Mouse (Mus musculus) spleen, postnatal 14 days (tissue): ENCODE data around the gene Cxcr5.

Source experiments
- DNase-seq, 2 experiments: peaks; one replicate each; pipeline ENCODE4 v3.0.0; 2021 to 2022; ENCODE audit warnings: low spot score in 2 of 2

Cxcr5 gene

DNA sequence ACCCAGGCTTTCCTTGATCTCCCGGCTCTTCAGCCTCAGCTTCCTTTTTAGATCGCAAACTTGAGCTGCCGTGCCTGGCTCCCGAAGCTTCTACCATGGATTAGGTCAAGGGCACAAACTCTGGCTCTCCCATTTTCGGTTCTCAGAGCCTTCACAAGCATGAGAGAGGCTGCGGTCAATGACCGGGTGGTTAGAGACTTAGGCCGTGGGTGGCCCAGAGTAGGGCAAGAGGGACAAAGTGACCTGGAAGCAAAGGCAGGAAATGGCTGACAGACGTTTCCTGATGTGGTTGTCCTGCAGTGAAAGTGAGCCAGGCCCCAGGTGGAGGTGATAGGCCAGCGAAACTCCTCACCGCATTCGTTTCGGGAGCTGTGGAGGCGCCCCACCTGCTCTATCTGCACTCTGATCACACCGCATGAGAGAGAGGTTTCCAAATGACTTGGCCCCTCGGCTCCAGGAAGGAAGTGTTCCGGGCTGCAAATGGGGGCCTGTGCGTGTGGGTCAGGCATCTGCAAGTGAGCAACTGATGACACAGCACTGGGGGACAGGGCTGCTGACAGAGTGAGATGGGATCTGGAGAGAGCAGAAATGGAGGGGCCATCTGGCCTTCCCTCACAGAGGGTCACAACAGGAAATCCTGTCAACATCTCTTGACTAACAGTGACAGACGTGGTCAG is 23.9 kb downstream of the Cxcr5 start:
- no peak for DNase-seq

DNA sequence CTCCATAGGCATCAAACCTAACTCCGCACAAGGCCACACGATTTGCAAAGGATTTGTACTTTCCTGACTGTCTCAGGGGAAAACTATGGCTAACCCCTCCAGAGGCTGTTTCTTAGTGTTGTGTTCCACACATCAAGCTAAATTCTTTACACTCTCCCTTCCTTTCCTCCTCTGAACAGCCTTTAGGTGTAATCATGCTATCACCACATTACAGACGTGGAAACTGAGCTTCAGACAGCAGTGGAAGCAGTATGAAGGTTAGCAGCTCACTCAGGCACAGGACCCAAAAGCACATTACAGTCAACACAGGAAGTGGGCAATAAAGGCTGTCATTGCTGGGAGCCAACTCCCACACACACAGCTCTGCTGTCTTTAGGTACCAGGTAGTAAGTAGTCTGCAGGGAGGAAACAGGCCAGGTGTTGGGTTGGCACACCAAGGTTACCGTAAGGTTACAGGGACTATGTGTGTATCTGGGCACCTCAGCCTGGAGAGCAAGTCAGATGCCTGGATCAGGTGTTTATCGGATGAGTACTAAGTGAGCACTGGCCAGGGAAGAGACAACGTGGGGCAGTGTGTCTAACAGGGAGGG is 28.6 kb downstream of the Cxcr5 start:
- no peak for DNase-seq

GRCm38 (mm10) chr9:44528340-44528739 is 33.3 kb downstream of the Cxcr5 start:
- no peak for DNase-seq

- peak in 1 of 2 experiments; percentile 51 for DNase-seq
Observed at GRCm38 (mm10) chr9:44526337-44527112, 35.2 kb downstream of the Cxcr5 start.

GRCm38 (mm10) chr9:44525589-44525988 is 36.1 kb downstream of the Cxcr5 start:
- DNase-seq = no peak

GRCm38 (mm10) chr9:44525001-44525400 is 36.7 kb downstream of the Cxcr5 start:
- no peak for DNase-seq

- no peak for DNase-seq
Observed at GRCm38 (mm10) chr9:44524235-44524826, 37.3 kb downstream of the Cxcr5 start.

DNA sequence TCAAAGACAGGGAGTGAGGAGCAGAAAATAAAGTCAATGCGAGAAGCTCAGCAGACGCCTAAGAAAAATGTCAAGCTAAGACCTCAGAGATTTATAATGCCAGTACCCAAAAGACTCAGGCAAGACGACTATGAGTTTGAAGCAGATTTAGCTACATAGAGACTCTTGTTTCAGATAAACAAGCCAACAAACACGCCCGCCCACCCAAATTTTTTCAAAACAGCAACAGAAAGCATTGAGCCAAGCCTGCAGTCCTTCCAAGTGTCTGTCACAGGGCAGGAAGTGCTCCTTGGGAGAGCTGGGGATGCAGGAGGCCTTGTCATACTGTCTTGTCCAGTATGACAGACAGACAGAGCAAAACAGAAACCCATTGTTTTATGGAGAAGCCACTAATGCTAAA is 38.0 kb downstream of the Cxcr5 start:
- no peak for DNase-seq

- no peak for DNase-seq
Observed at GRCm38 (mm10) chr9:44521927-44522326, 39.8 kb downstream of the Cxcr5 start.

GRCm38 (mm10) chr9:44518068-44518467 is 43.6 kb downstream of the Cxcr5 start:
- DNase-seq = no peak

- DNase-seq = no peak
Observed at GRCm38 (mm10) chr9:44517368-44517767, 44.3 kb downstream of the Cxcr5 start.

DNA sequence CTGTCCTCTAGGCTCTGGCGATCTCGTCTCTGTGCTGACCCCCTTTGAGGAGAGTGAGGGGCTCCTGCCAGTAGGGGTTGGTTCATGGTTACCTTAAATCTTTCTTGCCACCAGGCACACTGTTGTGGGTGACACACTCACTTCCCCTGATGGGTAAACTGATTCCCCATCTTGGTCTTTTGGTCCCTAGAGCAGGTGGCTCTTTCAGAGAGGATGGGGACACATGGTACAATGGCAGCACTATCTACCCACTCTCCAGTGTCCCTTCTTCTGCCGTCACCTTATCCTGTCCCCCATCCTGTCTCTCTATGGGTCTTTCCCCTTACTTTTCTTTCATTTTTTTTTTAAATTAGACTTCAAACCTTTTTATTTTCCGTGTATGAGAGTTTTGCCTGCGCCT is 45.8 kb downstream of the Cxcr5 start:
- no peak for DNase-seq

- no peak for DNase-seq
Observed at GRCm38 (mm10) chr9:44515131-44515751, 46.4 kb downstream of the Cxcr5 start.

- no peak for DNase-seq
Observed at GRCm38 (mm10) chr9:44514147-44514546, 47.5 kb downstream of the Cxcr5 start.

GRCm38 (mm10) chr9:44513610-44514009 is 48.1 kb downstream of the Cxcr5 start:
- no peak for DNase-seq

- DNase-seq = no peak
Observed at GRCm38 (mm10) chr9:44513121-44513520, 48.6 kb downstream of the Cxcr5 start.

DNA sequence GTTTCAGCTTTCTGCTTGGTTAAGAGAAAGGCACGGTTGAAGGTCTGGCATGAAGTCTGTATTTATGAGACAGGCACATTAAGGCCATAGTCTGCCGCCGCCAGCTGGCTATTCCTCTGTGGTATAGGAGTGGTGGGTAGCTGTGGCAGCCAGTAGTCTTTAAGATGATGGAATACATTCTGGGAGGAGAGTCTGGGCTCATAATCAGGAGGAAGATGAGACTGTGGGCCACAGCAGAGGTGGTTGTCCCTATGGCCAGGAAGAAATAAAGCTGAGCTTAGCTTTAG is 49.0 kb downstream of the Cxcr5 start:
- no peak for DNase-seq

DNA sequence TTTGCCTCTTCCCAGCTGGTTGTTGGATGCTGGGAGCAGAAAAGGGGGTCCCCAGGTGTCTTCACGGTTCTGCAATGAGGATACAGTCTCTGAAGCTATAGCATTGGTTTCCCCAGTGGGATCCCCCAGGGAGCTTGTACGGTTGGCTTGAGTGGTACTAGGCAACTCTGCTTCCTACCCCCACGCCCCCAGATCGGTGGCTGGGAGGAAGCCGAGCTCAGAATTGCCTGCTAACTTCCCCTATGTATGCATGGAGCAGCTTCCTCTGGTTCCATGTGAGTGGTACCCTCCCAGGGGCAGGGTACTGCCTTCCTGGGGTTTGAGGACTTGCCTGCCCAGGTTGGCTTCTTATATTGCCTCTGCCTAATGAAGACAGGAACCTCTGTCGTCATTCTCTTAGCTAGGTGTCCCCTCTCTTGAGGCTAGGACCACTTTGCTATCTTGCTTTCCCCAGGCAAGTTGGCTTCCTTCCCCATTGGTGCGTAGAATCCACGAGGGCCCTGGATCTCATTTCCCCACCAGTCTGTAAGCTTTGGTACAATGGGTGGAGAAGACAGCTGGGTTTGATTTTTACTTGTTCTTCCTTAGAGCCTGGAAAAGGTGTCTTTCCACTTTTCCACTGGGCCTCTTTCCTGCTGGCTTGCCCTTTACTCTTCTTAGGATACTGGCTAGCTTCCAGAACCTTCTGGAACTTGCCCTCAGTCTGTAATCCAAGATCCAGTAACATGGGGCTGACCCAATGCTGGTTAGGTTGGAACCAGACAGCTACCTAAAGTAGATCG is 49.6 kb downstream of the Cxcr5 start:
- DNase-seq = no peak

DNA sequence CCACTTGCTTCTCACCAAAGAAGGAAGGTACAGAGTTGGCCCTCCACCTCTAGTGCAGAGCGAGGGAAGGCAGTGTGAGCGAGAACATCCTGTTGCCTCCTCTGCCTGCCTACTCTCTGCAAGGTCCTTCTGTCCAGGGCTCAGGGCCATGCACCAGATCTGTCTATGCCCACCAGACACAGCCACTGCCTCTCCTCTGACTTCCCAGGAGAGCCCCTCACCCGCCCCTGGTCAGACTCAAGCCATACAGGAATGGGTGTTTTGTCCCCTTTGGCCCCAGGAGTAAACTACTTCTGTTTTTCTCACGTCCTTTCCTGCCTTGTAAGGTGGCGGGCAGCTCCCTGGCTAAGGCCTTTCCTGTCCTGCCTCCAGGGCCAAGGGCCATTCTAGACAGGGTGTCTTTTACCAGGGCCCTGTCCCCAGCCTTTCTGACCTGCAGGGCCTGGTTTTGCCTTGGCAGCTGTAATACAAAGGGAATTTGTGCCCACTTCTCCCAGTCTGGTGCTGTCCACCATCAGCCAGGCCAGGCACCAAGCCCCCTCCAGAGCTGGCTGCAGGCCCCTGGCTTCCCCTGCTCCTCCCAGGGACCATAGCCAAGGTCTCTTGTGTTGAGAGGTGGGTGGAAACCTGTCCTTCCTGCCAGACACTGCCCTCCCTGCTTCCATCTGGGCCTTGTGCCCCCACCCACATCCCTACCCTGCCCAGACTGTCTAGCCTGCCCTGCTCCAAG is 50.6 kb downstream of the Cxcr5 start:
- no peak for DNase-seq

GRCm38 (mm10) chr9:44510355-44510871 is 51.3 kb downstream of the Cxcr5 start:
- no peak for DNase-seq
